Mouse (Mus musculus) cortical plate, adult 2 months (tissue): ENCODE measurements around the gene Hlcs. TPM values are rescaled to one million over a fixed set of nuclear protein-coding genes. Genes with fewer than 3 reads are reported as not detected.

ENCODE experiments used
- H3K27ac ChIP-seq: fragments of 200-500 bp; 2 replicates; pipeline ENCODE4 v1.5.1; 2012; ENCODE audit warnings: low read length, control low read depth, inconsistent platforms; ENCODE audit not compliant: insufficient read depth
- H3K4me1 ChIP-seq: fragments of 200-500 bp; 2 replicates; pipeline ENCODE4 v1.6.1; 2011; ENCODE audit warnings: low read length; ENCODE audit not compliant: control insufficient read depth, insufficient read depth
- H3K4me3 ChIP-seq: fragments of 200-500 bp; 2 replicates; pipeline ENCODE4 v1.5.1; 2011; ENCODE audit warnings: mild to moderate bottlenecking, low read length, control low read depth; ENCODE audit not compliant: insufficient read depth
- CTCF ChIP-seq: fragments of 200-500 bp; IDR thresholded peaks from 2 replicates; pipeline ENCODE4 v1.5.1; 2011; ENCODE audit warnings: mild to moderate bottlenecking, control low read depth, low read length; ENCODE audit not compliant: insufficient read depth; ENCODE audit errors: extremely low read depth
- POLR2A ChIP-seq: fragments of 200-500 bp; IDR thresholded peaks from 2 replicates; pipeline ENCODE4 v1.6.1; 2011; ENCODE audit warnings: mild to moderate bottlenecking, low read length, control low read depth; ENCODE audit not compliant: insufficient read depth; ENCODE audit errors: extremely low read depth
- polyA plus RNA-seq: library from polyadenylated mRNA; depleted of rRNA; stranded (reverse); fragments of >200 nt; gene quantifications from 2 replicates; pipeline ENCODE4 v1.2.3, GENCODE M21; 2012

Gene Hlcs
- polyA plus RNA-seq, 1 experiment: 10.2 TPM

- Histone ChIP-seq H3K4me1 (peaks cover 2% of the 10 kb centered on the region; the same call in 1 of the 2 replicates), H3K27ac (no peak overlapping the region), H3K4me3 (no peak overlapping the region)
- TF ChIP-seq POLR2A (no peak), CTCF (no peak)
Observed at GRCm38 (mm10) chr16:94122347-94122746, 191.0 kb downstream of the Hlcs start.

GRCm38 (mm10) chr16:94118394-94118793, 195.0 kb downstream of the Hlcs start:
- TF ChIP-seq POLR2A (no peak), CTCF (no peak)
- no peaks in the 10 kb centered on the region for H3K4me1 ChIP-seq
- no peak overlapping the region for H3K4me3 ChIP-seq
- H3K27ac ChIP-seq: no peak overlapping the region

GRCm38 (mm10) chr16:94117333-94117732, 196.0 kb downstream of the Hlcs start:
- Histone ChIP-seq H3K4me1 (no peaks in the 10 kb centered on the region), H3K27ac (no peak overlapping the region), H3K4me3 (no peak overlapping the region)
- TF ChIP-seq POLR2A (no peak), CTCF (no peak)

GRCm38 (mm10) chr16:94114693-94115092, 198.7 kb downstream of the Hlcs start:
- TF ChIP-seq CTCF (no peak), POLR2A (no peak)
- Histone ChIP-seq H3K4me3 (no peak overlapping the region), H3K27ac (no peak overlapping the region), H3K4me1 (no peaks in the 10 kb centered on the region)

GRCm38 (mm10) chr16:94113160-94113559, 200.2 kb downstream of the Hlcs start:
- H3K27ac ChIP-seq: no peak overlapping the region
- no peak overlapping the region for H3K4me3 ChIP-seq
- H3K4me1 ChIP-seq: no peaks in the 10 kb centered on the region
- TF ChIP-seq POLR2A (no peak), CTCF (no peak)

- no peaks in the 10 kb centered on the region for H3K4me1 ChIP-seq
- H3K27ac ChIP-seq: no peak overlapping the region
- no peak for TF ChIP-seq CTCF
- TF ChIP-seq POLR2A: no peak
- H3K4me3 ChIP-seq: no peak overlapping the region
Observed at GRCm38 (mm10) chr16:94097724-94098455, 215.5 kb downstream of the Hlcs start.

- H3K4me3 ChIP-seq: no peak overlapping the region
- no peak overlapping the region for H3K27ac ChIP-seq
- H3K4me1 ChIP-seq: no peaks in the 10 kb centered on the region
- TF ChIP-seq POLR2A (no peak), CTCF (no peak)
Observed at GRCm38 (mm10) chr16:94096479-94096878, 216.9 kb downstream of the Hlcs start.

GRCm38 (mm10) chr16:94095109-94095822, 218.1 kb downstream of the Hlcs start:
- no peaks in the 10 kb centered on the region for H3K4me1 ChIP-seq
- H3K4me3 ChIP-seq: no peak overlapping the region
- no peak overlapping the region for H3K27ac ChIP-seq
- TF ChIP-seq POLR2A (no peak), CTCF (no peak)

- no peak overlapping the region for H3K4me3 ChIP-seq
- H3K4me1 ChIP-seq: no peaks in the 10 kb centered on the region
- TF ChIP-seq POLR2A (no peak), CTCF (no peak)
- no peak overlapping the region for H3K27ac ChIP-seq
Observed at GRCm38 (mm10) chr16:94094251-94095108, 218.9 kb downstream of the Hlcs start.
